Mouse (Mus musculus) ES-E14 (cell line): ENCODE measurements around the gene Lgmn. TPM values are rescaled to one million over a fixed set of nuclear protein-coding genes. Genes with fewer than 3 reads are reported as not detected.

Source experiments
- DNase-seq: peaks from one replicate; pipeline ENCODE4 v3.0.0-alpha.2; 2013; ENCODE audit warnings: low read depth, low spot score
- H3K27ac ChIP-seq: 2 replicates; pipeline ENCODE4 v1.5.1; 2012; ENCODE audit warnings: low read depth, mild to moderate bottlenecking, low read length, moderate library complexity, mixed read lengths; ENCODE audit not compliant: poor library complexity, insufficient read depth, severe bottlenecking
- H3K36me3 ChIP-seq: 2 replicates; pipeline ENCODE4 v1.6.1; 2012; ENCODE audit warnings: mild to moderate bottlenecking, low read length, moderate library complexity, mixed read lengths; ENCODE audit not compliant: control insufficient read depth, poor library complexity, insufficient read depth, severe bottlenecking
- H3K4me1 ChIP-seq, 2 experiments: fragments of 150-350 bp in 1 of 2; sonication (generic) in 1 of 2; 2 replicates each; pipeline ENCODE4 v1.6.1; 2012; ENCODE audit warnings: low read length in 2 of 2, mild to moderate bottlenecking in 1 of 2, mixed read lengths in 1 of 2; ENCODE audit not compliant: control insufficient read depth in 2 of 2, insufficient read depth in 2 of 2, poor library complexity in 1 of 2
- H3K4me3 ChIP-seq, 2 experiments: fragments of 150-350 bp in 1 of 2; sonication (generic) in 1 of 2; 2 replicates each; pipeline ENCODE4 v1.5.1; 2012; ENCODE audit warnings: low read length in 2 of 2, low read depth in 1 of 2, mild to moderate bottlenecking in 1 of 2, mixed read lengths in 1 of 2; ENCODE audit not compliant: insufficient read depth in 1 of 2, poor library complexity in 1 of 2, severe bottlenecking in 1 of 2
- H3K9ac ChIP-seq: 2 replicates; pipeline ENCODE4 v1.6.1; 2012; ENCODE audit warnings: low read depth, mild to moderate bottlenecking, low read length, mixed read lengths; ENCODE audit not compliant: poor library complexity, insufficient read depth, severe bottlenecking
- H3K9me3 ChIP-seq: fragments of 150-350 bp; sonication (generic); 2 replicates; pipeline ENCODE4 v1.6.1; 2012; ENCODE audit warnings: low read depth, mild to moderate bottlenecking, low read length; ENCODE audit not compliant: control insufficient read depth, insufficient read depth
- CHD2 ChIP-seq: IDR thresholded peaks from 2 replicates; pipeline ENCODE4 v1.6.1; 2014; ENCODE audit warnings: mild to moderate bottlenecking, low read depth, low read length, inconsistent platforms
- HCFC1 ChIP-seq: IDR thresholded peaks from 2 replicates; pipeline ENCODE4 v1.6.1; 2012; ENCODE audit warnings: low read length, inconsistent platforms, borderline replicate concordance; ENCODE audit not compliant: insufficient read depth
- MAFK ChIP-seq: IDR thresholded peaks from 2 replicates; pipeline ENCODE4 v1.6.1; 2014; ENCODE audit warnings: mild to moderate bottlenecking, low read depth, low read length, inconsistent platforms; ENCODE audit not compliant: insufficient read depth
- ZC3H11A ChIP-seq: IDR thresholded peaks from 2 replicates; pipeline ENCODE4 v1.6.1; 2012; ENCODE audit warnings: low read depth, mild to moderate bottlenecking, inconsistent platforms, low read length, borderline replicate concordance
- ZNF384 ChIP-seq: IDR thresholded peaks from 2 replicates; pipeline ENCODE4 v1.6.1; 2012; ENCODE audit warnings: low read depth, low read length, inconsistent platforms
- in situ Hi-C, 2 experiments: fragments of 600-800 bp; cut with MboI; formaldehyde crosslinking; loops; one replicate each; pipeline ENCODE4 v1.15.1; 2025; ENCODE audit warnings: low sequenced_read_pairs in 2 of 2, inconsistent platforms in 1 of 2; ENCODE audit not compliant: unreplicated experiment in 2 of 2
- total RNA-seq: library from RNA; depleted of rRNA; stranded (reverse); fragments of 300-350 nt; gene quantifications from 2 replicates; pipeline ENCODE4 v1.2.3, GENCODE M21; 2012

Lgmn gene
- total RNA-seq, 1 experiment, result 99.1 TPM

GRCm38 (mm10) chr12:102383288-102383687 lies 56.3 kb downstream of the Lgmn start:
- DNase-seq, result no peak
- in situ Hi-C loops, result loop anchor here in 1 of 2 experiments (10.0 kb wide), 1 partner anchor 388 kb away; no protein-coding TSS in a partner anchor
- TF ChIP-seq ZC3H11A (no peak), ZNF384 (no peak)
- H3K36me3 ChIP-seq, result no peaks in the 10 kb centered on the region
- no peak overlapping the region for H3K4me3 ChIP-seq
- H3K27ac ChIP-seq, result no peak overlapping the region
- H3K4me1 ChIP-seq, result no peaks in the 10 kb centered on the region
- no peaks in the 10 kb centered on the region for H3K9me3 ChIP-seq
- H3K9ac ChIP-seq, result no peak overlapping the region

- H3K27ac ChIP-seq, result no peak overlapping the region
- no peak overlapping the region for H3K4me3 ChIP-seq
- no peak overlapping the region for H3K9ac ChIP-seq
- no peak for TF ChIP-seq HCFC1
- no peak for TF ChIP-seq ZC3H11A
- TF ChIP-seq ZNF384, result no peak
- no peak for TF ChIP-seq MAFK
- TF ChIP-seq CHD2, result no peak
- DNase-seq, result no peak
- H3K36me3 ChIP-seq, result no peaks in the 10 kb centered on the region
- no peaks in the 10 kb centered on the region for H3K9me3 ChIP-seq
- H3K4me1 ChIP-seq, result no peaks in the 10 kb centered on the region
- in situ Hi-C loops, result loop anchor here in 1 of 2 experiments (10.0 kb wide), 1 partner anchor 387 kb away; no protein-coding TSS in a partner anchor
Measured at GRCm38 (mm10) chr12:102382180-102382579, 57.4 kb downstream of the Lgmn start.

- Histone ChIP-seq H3K9ac (no peak overlapping the region), H3K4me3 (no peak overlapping the region), H3K9me3 (no peaks in the 10 kb centered on the region), H3K36me3 (no peaks in the 10 kb centered on the region), H3K27ac (no peak overlapping the region), H3K4me1 (peaks cover 0 to 4% of the 10 kb centered on the region in 2 experiments; a peak in 2 of 4 replicates)
- in situ Hi-C loops, result no loop called here
- no peak for DNase-seq
- TF ChIP-seq ZNF384 (no peak), ZC3H11A (no peak), MAFK (no peak), CHD2 (no peak), HCFC1 (no peak)
Measured at GRCm38 (mm10) chr12:102372322-102372721, 67.3 kb downstream of the Lgmn start.

- Histone ChIP-seq H3K36me3 (no peaks in the 10 kb centered on the region), H3K9me3 (no peaks in the 10 kb centered on the region), H3K4me1 (peaks cover 0 to 4% of the 10 kb centered on the region in 2 experiments; a peak in 2 of 4 replicates), H3K27ac (no peak overlapping the region), H3K9ac (no peak overlapping the region), H3K4me3 (no peak overlapping the region)
- in situ Hi-C loops, result no loop called here
- DNase-seq, result no peak
- TF ChIP-seq HCFC1 (no peak), ZNF384 (no peak), ZC3H11A (no peak), CHD2 (no peak)
Measured at GRCm38 (mm10) chr12:102370931-102371500, 68.6 kb downstream of the Lgmn start.
